Mouse (Mus musculus) heart, embryonic 10.5 days (tissue): ENCODE data around the gene 1700123L14Rik. TPM values are rescaled to one million over a fixed set of nuclear protein-coding genes. Genes with fewer than 3 reads are reported as not detected.

Experiments
- polyA plus RNA-seq: library from polyadenylated mRNA; unstranded; fragments of >200 nt; fragmentation: Nextera tagmentation; extraction: Ambion mirVana; gene quantifications from 2 replicates; pipeline ENCODE4 v1.2.1, GENCODE M21; 2016

Gene 1700123L14Rik
- polyA plus RNA-seq, 1 experiment from 2014 or later = not detected

Other genes starting within 250 kb of the 1700123L14Rik start
- 0.34 and 0.79 TPM in 2 replicates for gene Fam19a1, start 53.1 kb downstream of the 1700123L14Rik start, polyA plus RNA-seq